17 mouse cellular contexts compared by ENCODE assay signal in the genomic region with DNA sequence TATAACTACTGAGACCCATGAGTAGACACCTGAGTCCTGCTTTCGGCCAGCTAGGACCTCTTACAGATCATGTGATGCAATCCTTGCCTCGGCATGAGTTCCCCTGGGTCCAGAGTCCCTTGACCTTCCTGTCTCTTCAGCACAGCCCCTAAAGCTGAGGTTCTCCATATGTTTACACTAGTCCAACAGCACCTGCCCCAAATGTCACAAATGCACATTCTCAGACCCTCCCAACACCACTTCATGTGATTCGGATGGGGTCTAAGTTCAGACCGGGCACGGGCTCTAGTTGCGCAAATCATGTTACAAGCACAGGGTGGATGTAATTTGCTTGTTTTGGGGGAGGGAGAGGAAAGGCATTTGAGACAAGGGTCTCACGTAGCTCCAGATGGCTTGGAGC. TPM values are rescaled to one million over a fixed set of nuclear protein-coding genes. Genes with fewer than 3 reads are reported as not detected.
"Had no signal": no experiment of that assay in that cellular context is flagged by ENCODE, and none has a peak within 500 bp of the region (broad histone marks: within the 10 kb centered on the region; RNA-seq: fewer than 3 reads in every experiment).

No protein-coding gene starts in this region.

- DNase-seq: kidney, adult 2 months; kidney, postnatal 36 days; layer of hippocampus, adult 9-11 months; layer of hippocampus, postnatal 36 days; lung, postnatal 4 days; right cerebral cortex, postnatal 4 days; spleen, adult 18-20 months; thymus, adult 2 months; thymus, postnatal 25 days had no signal

- H3K9me3 ChIP-seq: kidney, embryonic 15.5 days; limb, embryonic 12.5 days; midbrain, embryonic 10.5 days; midbrain, embryonic 15.5 days; neural tube, embryonic 12.5 days; stomach, embryonic 15.5 days had no signal

- H3K27me3 ChIP-seq: neural tube, embryonic 12.5 days; stomach, embryonic 15.5 days had no signal

- ATAC-seq: intestine, embryonic 16.5 days; midbrain, embryonic 15.5 days had no signal

- H3K4me3 ChIP-seq: kidney, embryonic 15.5 days; limb, embryonic 12.5 days; midbrain, embryonic 10.5 days; midbrain, embryonic 15.5 days; neural tube, embryonic 12.5 days; stomach, embryonic 15.5 days had no signal

- H3K9ac ChIP-seq: kidney, embryonic 15.5 days; limb, embryonic 12.5 days; midbrain, embryonic 15.5 days; neural tube, embryonic 12.5 days; stomach, embryonic 15.5 days had no signal

- H3K4me1 ChIP-seq: kidney, embryonic 15.5 days; limb, embryonic 12.5 days; midbrain, embryonic 15.5 days; neural tube, embryonic 12.5 days; stomach, embryonic 15.5 days had no signal

- H3K36me3 ChIP-seq: kidney, embryonic 15.5 days; limb, embryonic 12.5 days; midbrain, embryonic 10.5 days; midbrain, embryonic 15.5 days; neural tube, embryonic 12.5 days; stomach, embryonic 15.5 days had no signal

- H3K4me2 ChIP-seq: kidney, embryonic 15.5 days; limb, embryonic 12.5 days; midbrain, embryonic 15.5 days; neural tube, embryonic 12.5 days; stomach, embryonic 15.5 days had no signal

- H3K27ac ChIP-seq: kidney, embryonic 15.5 days; limb, embryonic 12.5 days; midbrain, embryonic 10.5 days; midbrain, embryonic 15.5 days; neural tube, embryonic 12.5 days; stomach, embryonic 15.5 days had no signal

RNA-seq across cellular contexts. Expression of a gene that starts 5.6 kb away (rescaled TPM):
- total RNA-seq: monocyte, adult 5-6 weeks had no signal
